Mouse (Mus musculus): ENCODE measurements around the gene Fbp2. TPM values are rescaled to one million over a fixed set of nuclear protein-coding genes. Genes with fewer than 3 reads are reported as not detected.

The Fbp2 gene
- total and polyA plus RNA-seq, 2 experiments, result 0.09 to 0.10 TPM

DNA sequence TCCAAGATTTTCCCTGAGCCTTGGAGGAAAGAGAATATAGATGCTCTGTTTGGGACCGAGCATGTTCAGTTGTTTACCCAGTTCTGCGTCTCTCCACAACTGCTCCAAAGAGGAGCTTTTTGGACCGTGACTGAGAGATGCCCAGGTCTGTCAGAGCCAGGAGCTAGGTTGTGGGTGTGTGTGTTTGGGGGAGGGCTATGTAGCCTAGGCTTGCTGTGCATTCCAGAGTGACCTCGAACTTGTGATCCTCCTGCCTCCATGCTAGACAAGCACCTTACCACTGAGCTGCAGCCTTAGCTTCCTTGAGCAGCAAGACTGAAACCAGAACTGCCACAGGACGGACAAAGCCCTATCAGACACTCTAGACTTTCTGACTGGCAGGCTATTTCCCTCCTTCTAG is 24.6 kb upstream of the Fbp2 start:
- peak overlapping the region; percentile 60 for H3K9ac ChIP-seq (ENCODE audit: low read depth, low read length)
- peaks cover 28% of the 10 kb centered on the region; the same call in 1 of the 2 replicates for H3K36me3 ChIP-seq (ENCODE audit: control insufficient read depth, insufficient read depth, low read length)
- TF ChIP-seq POLR2A (IDR thresholded peaks at IDR 0.05; ENCODE audit: extremely low read depth, insufficient read depth, low read length) (no peak), CTCF (IDR thresholded peaks at IDR 0.05; ENCODE audit: low read depth, low read length) (no peak)
- peak overlapping the region; percentile 11 for H3K4me3 ChIP-seq (ENCODE audit: insufficient read depth, low read depth, low read length)
- H3K27ac ChIP-seq (replicated peaks; ENCODE audit: insufficient read depth, low read depth, low read length), result peak overlapping the region; percentile 88
- H3K27me3 ChIP-seq (ENCODE audit: control insufficient read depth, insufficient read depth, low read length), result no peaks in the 10 kb centered on the region
- DNase-seq (ENCODE audit: extremely low read depth, low read depth, low spot score), result peak; percentile 56
- WGBS, result 24% methylated on average over 5 of the region's 5 CpGs
- H3K4me1 ChIP-seq (ENCODE audit: control insufficient read depth, insufficient read depth, low read length), result peaks cover 29% of the 10 kb centered on the region
- H3K79me2 ChIP-seq (ENCODE audit: control insufficient read depth, insufficient read depth, low read length), result peaks cover 20% of the 10 kb centered on the region; the same call in 1 of the 2 replicates

GRCm38 (mm10) chr13:62881336-62881735 is 23.1 kb upstream of the Fbp2 start:
- Histone ChIP-seq H3K9ac (ENCODE audit: low read depth, low read length) (peak overlapping the region; percentile 29), H3K4me3 (ENCODE audit: insufficient read depth, low read depth, low read length) (no peak overlapping the region), H3K27ac (replicated peaks; ENCODE audit: insufficient read depth, low read depth, low read length) (peak overlapping the region; percentile 75), H3K27me3 (ENCODE audit: control insufficient read depth, insufficient read depth, low read length) (no peaks in the 10 kb centered on the region), H3K36me3 (ENCODE audit: control insufficient read depth, insufficient read depth, low read length) (peaks cover 37% of the 10 kb centered on the region), H3K79me2 (ENCODE audit: control insufficient read depth, insufficient read depth, low read length) (peaks cover 16% of the 10 kb centered on the region; the same call in 1 of the 2 replicates), H3K4me1 (ENCODE audit: control insufficient read depth, insufficient read depth, low read length) (peaks cover 36% of the 10 kb centered on the region)
- WGBS, result 14% methylated on average over 9 of the region's 9 CpGs
- peak; percentile 91 for DNase-seq (ENCODE audit: extremely low read depth, low read depth, low spot score)
- no peak for TF ChIP-seq CTCF (IDR thresholded peaks at IDR 0.05; ENCODE audit: low read depth, low read length)

- Histone ChIP-seq H3K27ac (replicated peaks; ENCODE audit: insufficient read depth, low read depth, low read length) (peak overlapping the region; percentile 70), H3K4me3 (ENCODE audit: insufficient read depth, low read depth, low read length) (no peak overlapping the region), H3K36me3 (ENCODE audit: control insufficient read depth, insufficient read depth, low read length) (peaks cover 44% of the 10 kb centered on the region), H3K9ac (ENCODE audit: low read depth, low read length) (peak overlapping the region; percentile 28; the same call in 1 of the 2 replicates), H3K79me2 (ENCODE audit: control insufficient read depth, insufficient read depth, low read length) (peaks cover 11% of the 10 kb centered on the region; the same call in 1 of the 2 replicates), H3K27me3 (ENCODE audit: control insufficient read depth, insufficient read depth, low read length) (no peaks in the 10 kb centered on the region), H3K4me1 (ENCODE audit: control insufficient read depth, insufficient read depth, low read length) (peaks cover 40% of the 10 kb centered on the region)
- TF ChIP-seq CTCF (IDR thresholded peaks at IDR 0.05; ENCODE audit: low read depth, low read length), result no peak
- no peak for TF ChIP-seq POLR2A (IDR thresholded peaks at IDR 0.05; ENCODE audit: extremely low read depth, insufficient read depth, low read length)
- 6% methylated on average over 8 of the region's 8 CpGs for WGBS
- peak; percentile 84 for DNase-seq (ENCODE audit: extremely low read depth, low read depth, low spot score)
Measured at GRCm38 (mm10) chr13:62879831-62880615, 21.8 kb upstream of the Fbp2 start.

- Histone ChIP-seq H3K4me3 (ENCODE audit: insufficient read depth, low read depth, low read length) (no peak overlapping the region), H3K27ac (replicated peaks; ENCODE audit: insufficient read depth, low read depth, low read length) (peak overlapping the region; percentile 70)
- 50% methylated on average over 6 of the region's 6 CpGs for WGBS
Measured at GRCm38 (mm10) chr13:62879411-62879810, 21.2 kb upstream of the Fbp2 start.

GRCm38 (mm10) chr13:62877247-62877646 is 19.0 kb upstream of the Fbp2 start:
- Histone ChIP-seq H3K4me3 (ENCODE audit: insufficient read depth, low read depth, low read length) (no peak overlapping the region), H3K4me1 (ENCODE audit: control insufficient read depth, insufficient read depth, low read length) (peaks cover 41% of the 10 kb centered on the region), H3K27ac (replicated peaks; ENCODE audit: insufficient read depth, low read depth, low read length) (peak overlapping the region; percentile 31; the same call in 1 of the 2 replicates), H3K36me3 (ENCODE audit: control insufficient read depth, insufficient read depth, low read length) (peaks cover 64% of the 10 kb centered on the region), H3K79me2 (ENCODE audit: control insufficient read depth, insufficient read depth, low read length) (peaks cover 4% of the 10 kb centered on the region; the same call in 1 of the 2 replicates), H3K27me3 (ENCODE audit: control insufficient read depth, insufficient read depth, low read length) (no peaks in the 10 kb centered on the region), H3K9ac (ENCODE audit: low read depth, low read length) (peak overlapping the region; percentile 24; the same call in 1 of the 2 replicates)
- peak; percentile 66 for DNase-seq (ENCODE audit: extremely low read depth, low read depth, low spot score)
- TF ChIP-seq CTCF (IDR thresholded peaks at IDR 0.05; ENCODE audit: low read depth, low read length) (no peak), POLR2A (IDR thresholded peaks at IDR 0.05; ENCODE audit: extremely low read depth, insufficient read depth, low read length) (no peak)
- WGBS, result 15% methylated on average over 5 of the region's 5 CpGs

More at GRCm38 (mm10) chr13:62879411-62879810, 21.2 kb upstream of the Fbp2 start:
- TF ChIP-seq CTCF (IDR thresholded peaks at IDR 0.05; ENCODE audit: low read depth, low read length) (no peak), POLR2A (IDR thresholded peaks at IDR 0.05; ENCODE audit: extremely low read depth, insufficient read depth, low read length) (no peak)
- Histone ChIP-seq H3K36me3 (ENCODE audit: control insufficient read depth, insufficient read depth, low read length) (peaks cover 48% of the 10 kb centered on the region), H3K4me1 (ENCODE audit: control insufficient read depth, insufficient read depth, low read length) (peaks cover 43% of the 10 kb centered on the region), H3K79me2 (ENCODE audit: control insufficient read depth, insufficient read depth, low read length) (peaks cover 11% of the 10 kb centered on the region; the same call in 1 of the 2 replicates), H3K27me3 (ENCODE audit: control insufficient read depth, insufficient read depth, low read length) (no peaks in the 10 kb centered on the region), H3K9ac (ENCODE audit: low read depth, low read length) (peak overlapping the region; percentile 14)
- DNase-seq (ENCODE audit: extremely low read depth, low read depth, low spot score), result no peak

All from liver, adult 2 months (tissue).